Mouse (Mus musculus) stomach, postnatal 0 days (tissue): ENCODE measurements around the gene Tnrc6a. TPM values are rescaled to one million over a fixed set of nuclear protein-coding genes. Genes with fewer than 3 reads are reported as not detected.
A peak's percentile ranks its signal among the peaks of the same experiment; 100 is the strongest.

Experiments used
- ATAC-seq: fragments of 200-750 bp; cut with Nextera tagmentation; 2 replicates; pipeline ENCODE4 v1.8.0; 2017; ENCODE audit not compliant: low FRiP score, low TSS enrichment
- DNase-seq: peaks from one replicate; pipeline ENCODE4 v3.0.0-alpha.2; 2016; ENCODE audit warnings: low spot score
- H3K27ac ChIP-seq: fragments of 300-500 bp; sonication (generic); replicated peaks from 2 replicates; pipeline ENCODE4 v1.5.1; 2014; ENCODE audit warnings: mild to moderate bottlenecking, control low read depth
- H3K27me3 ChIP-seq: fragments of 300-500 bp; sonication (generic); 2 replicates; pipeline ENCODE4 v1.6.1; 2014; ENCODE audit warnings: low read length; ENCODE audit not compliant: control insufficient read depth, insufficient read depth
- H3K36me3 ChIP-seq: fragments of 300-500 bp; sonication (generic); 2 replicates; pipeline ENCODE4 v1.6.1; 2014; ENCODE audit warnings: low read length, mixed read lengths; ENCODE audit not compliant: control insufficient read depth, insufficient read depth
- H3K4me1 ChIP-seq: fragments of 300-500 bp; sonication (generic); replicated peaks from 2 replicates; pipeline ENCODE4 v1.6.1; 2014; ENCODE audit warnings: antibody characterized with exemption; ENCODE audit not compliant: control insufficient read depth, insufficient read depth
- H3K4me2 ChIP-seq: fragments of 300-500 bp; sonication (generic); replicated peaks from 2 replicates; pipeline ENCODE4 v1.6.1; 2014; ENCODE audit warnings: low read depth, mild to moderate bottlenecking, control low read depth, moderate library complexity
- H3K4me3 ChIP-seq: fragments of 300-500 bp; sonication (generic); 2 replicates; pipeline ENCODE4 v1.5.1; 2014; ENCODE audit warnings: low read depth, low read length, control low read depth
- H3K9ac ChIP-seq: fragments of 300-500 bp; sonication (generic); 2 replicates; pipeline ENCODE4 v1.6.1; 2014; ENCODE audit warnings: mild to moderate bottlenecking, low read length, control low read depth, mixed read lengths
- H3K9me3 ChIP-seq: fragments of 300-500 bp; sonication (generic); 2 replicates; pipeline ENCODE4 v1.6.1; 2016; ENCODE audit warnings: low read length; ENCODE audit not compliant: control insufficient read depth
- CTCF ChIP-seq: IDR thresholded peaks from 2 replicates; pipeline ENCODE4 v1.5.1; 2016; ENCODE audit warnings: antibody characterized with exemption, low read depth, mild to moderate bottlenecking, moderate library complexity
- EP300 ChIP-seq: optimal IDR thresholded peaks from 2 replicates; pipeline ENCODE3; 2016; ENCODE audit warnings: antibody characterized with exemption
- WGBS: fragments of 180-500 bp; shearing (Covaris S2); extraction: QIAGEN DNeasy Blood & Tissue Kit; methylation state at CpG from one replicate; pipeline ENCODE4 v1.1.7; 2014; 5-methylcytosine and 5-hydroxymethylcytosine counted together
- polyA plus RNA-seq: library from polyadenylated mRNA; unstranded; fragments of >200 nt; fragmentation: Nextera tagmentation; extraction: Ambion mirVana; gene quantifications from 2 replicates; pipeline ENCODE4 v1.2.1, GENCODE M21; 2015

Gene Tnrc6a
- polyA plus RNA-seq, 1 experiment from 2014 or later: 44.2 TPM

- DNase-seq (peak; percentile 46), ATAC-seq (no peak)
- Histone ChIP-seq H3K36me3 (no peaks in the 10 kb centered on the region), H3K27me3 (no peaks in the 10 kb centered on the region), H3K9ac (no peak overlapping the region), H3K9me3 (no peaks in the 10 kb centered on the region), H3K4me2 (no peak overlapping the region), H3K27ac (no peak overlapping the region), H3K4me1 (no peaks in the 10 kb centered on the region), H3K4me3 (no peak overlapping the region)
- WGBS: 24% methylated on average over 4 of the region's 4 CpGs
- TF ChIP-seq CTCF (no peak), EP300 (no peak)
Measured at GRCm38 (mm10) chr7:123235449-123235848, 111.8 kb downstream of the Tnrc6a start.

GRCm38 (mm10) chr7:123238621-123239020, 114.9 kb downstream of the Tnrc6a start:
- no peak for TF ChIP-seq EP300
- no peak for TF ChIP-seq CTCF
- H3K27ac ChIP-seq: no peak overlapping the region
- no peak overlapping the region for H3K9ac ChIP-seq
- 73% methylated on average over 4 of the region's 4 CpGs for WGBS
- no peaks in the 10 kb centered on the region for H3K9me3 ChIP-seq
- H3K4me3 ChIP-seq: no peak overlapping the region
- no peaks in the 10 kb centered on the region for H3K27me3 ChIP-seq
- H3K4me1 ChIP-seq: no peaks in the 10 kb centered on the region
- no peaks in the 10 kb centered on the region for H3K36me3 ChIP-seq
- ATAC-seq (no peak), DNase-seq (no peak)
- H3K4me2 ChIP-seq: no peak overlapping the region

GRCm38 (mm10) chr7:123240064-123240463, 116.4 kb downstream of the Tnrc6a start:
- Histone ChIP-seq H3K36me3 (no peaks in the 10 kb centered on the region), H3K4me2 (no peak overlapping the region), H3K4me3 (no peak overlapping the region), H3K9ac (no peak overlapping the region), H3K27me3 (no peaks in the 10 kb centered on the region), H3K4me1 (no peaks in the 10 kb centered on the region), H3K9me3 (no peaks in the 10 kb centered on the region), H3K27ac (no peak overlapping the region)
- WGBS: 69% methylated on average over 6 of the region's 6 CpGs
- TF ChIP-seq CTCF: no peak
- TF ChIP-seq EP300: no peak
- DNase-seq (no peak), ATAC-seq (no peak)

GRCm38 (mm10) chr7:123242241-123242640, 118.6 kb downstream of the Tnrc6a start:
- DNase-seq: no peak
- H3K9me3 ChIP-seq: no peaks in the 10 kb centered on the region
- no peak overlapping the region for H3K9ac ChIP-seq
- H3K27me3 ChIP-seq: no peaks in the 10 kb centered on the region
- no peaks in the 10 kb centered on the region for H3K4me1 ChIP-seq
- H3K4me2 ChIP-seq: no peak overlapping the region
- no peak overlapping the region for H3K4me3 ChIP-seq
- no peak for TF ChIP-seq CTCF
- no peak for TF ChIP-seq EP300
- no peaks in the 10 kb centered on the region for H3K36me3 ChIP-seq
- no peak overlapping the region for H3K27ac ChIP-seq
- ATAC-seq: no peak
- 78% methylated on average over 7 of the region's 7 CpGs for WGBS

GRCm38 (mm10) chr7:123244833-123245232, 121.1 kb downstream of the Tnrc6a start:
- TF ChIP-seq EP300 (no peak), CTCF (no peak)
- ATAC-seq: no peak

More at GRCm38 (mm10) chr7:123244833-123245232, 121.1 kb downstream of the Tnrc6a start:
- Histone ChIP-seq H3K36me3 (no peaks in the 10 kb centered on the region), H3K4me2 (no peak overlapping the region), H3K9me3 (no peaks in the 10 kb centered on the region), H3K27ac (no peak overlapping the region), H3K4me1 (no peaks in the 10 kb centered on the region), H3K4me3 (no peak overlapping the region), H3K27me3 (no peaks in the 10 kb centered on the region), H3K9ac (no peak overlapping the region)
- 65% methylated on average over 1 of the region's 1 CpGs for WGBS
- DNase-seq: no peak

Other genes with a start within 250 kb of the Tnrc6a start
- 12.8 and 13.3 TPM in 2 replicates for gene Rbbp6, start 158.2 kb upstream of the Tnrc6a start, polyA plus RNA-seq
- gene Slc5a11, start 90.9 kb downstream of the Tnrc6a start, polyA plus RNA-seq: 0.06 TPM in 1 of 2 replicates, not detected in the other
- gene Lcmt1, start 245.9 kb downstream of the Tnrc6a start, polyA plus RNA-seq: 27.2 and 27.8 TPM in 2 replicates
- gene Arhgap17, start 246.0 kb downstream of the Tnrc6a start, polyA plus RNA-seq: 8.0 and 10.6 TPM in 2 replicates